ENCODE assay signal across 7 mouse cellular contexts in genomic region chr11:116532262-116532809, GRCm38 (mm10). TPM values are rescaled to one million over a fixed set of nuclear protein-coding genes. Genes with fewer than 3 reads are reported as not detected.
DNase-seq lines count a peak whose midpoint lies in the region; ATAC-seq and TF ChIP-seq lines count a peak whose summit lies in the region.

No protein-coding gene starts in this region.

- no peak for TF ChIP-seq CTCF in G1E (IDR thresholded peaks at IDR 0.05; ENCODE audit: low read depth, low read length)

- under 1% methylated on average over 30 of the region's 30 CpGs for WGBS in heart, embryonic 14.5 days
- under 1% methylated on average over 30 of the region's 30 CpGs for WGBS in limb, embryonic 10.5 days
- 0% methylated on average over 30 of the region's 30 CpGs for WGBS in midbrain, embryonic 12.5 days

- no peak overlapping the region for H3K27ac ChIP-seq in heart, embryonic 14.5 days (replicated peaks in 1 of 2; ENCODE audit: control insufficient read depth in 1 of 2, insufficient read depth in 1 of 2, low read depth in 2 of 2, low read length in 2 of 2)
- peak overlapping the region; percentile 65 for H3K27ac ChIP-seq in limb, embryonic 10.5 days
- no peak overlapping the region for H3K27ac ChIP-seq in midbrain, embryonic 12.5 days (replicated peaks)

- intact Hi-C loops in left cerebral cortex, postnatal 14 days (cut with DNase I) = loop anchor here (5.0 kb wide), 1 partner anchor 40 kb away; the partner anchor contains the start of gene Prpsap1

- H3K9ac ChIP-seq in heart, embryonic 14.5 days (ENCODE audit: low read length) = peak overlapping the region; percentile 69
- H3K9ac ChIP-seq in midbrain, embryonic 12.5 days (replicated peaks) = peak overlapping the region; percentile 54

- peak; percentile 61 for ATAC-seq in G1E (ENCODE audit: extremely low read depth, insufficient number of reproducible peaks, low FRiP score, poor library complexity, severe bottlenecking)
- ATAC-seq in heart, embryonic 14.5 days (ENCODE audit: insufficient number of reproducible peaks, insufficient read depth, low FRiP score, low read depth) = 0 out of 2 replicates have a peak, but pooled peaks have one; percentile 1
- no peak for ATAC-seq in midbrain, embryonic 12.5 days (ENCODE audit: low FRiP score, low read depth)

- peak overlapping the region; percentile 98 for H3K4me2 ChIP-seq in heart, embryonic 14.5 days (ENCODE audit: low read length)
- peak overlapping the region; percentile 87 for H3K4me2 ChIP-seq in midbrain, embryonic 12.5 days (replicated peaks)

- peak overlapping the region; percentile 79 for H3K4me3 ChIP-seq in G1E (ENCODE audit: low read depth, low read length)
- peak overlapping the region; percentile 48 to 50 for H3K4me3 ChIP-seq in heart, embryonic 14.5 days (ENCODE audit: control insufficient read depth in 1 of 2, insufficient read depth in 1 of 2, low read depth in 1 of 2, low read length in 2 of 2)
- H3K4me3 ChIP-seq in limb, embryonic 10.5 days = peak overlapping the region; percentile 68
- H3K4me3 ChIP-seq in midbrain, embryonic 12.5 days = peak overlapping the region; percentile 49

- H3K27me3 ChIP-seq in G1E (ENCODE audit: insufficient read depth, low read length) = peaks cover 11% of the 10 kb centered on the region; the same call in 1 of the 2 replicates
- H3K27me3 ChIP-seq in heart, embryonic 14.5 days (ENCODE audit: control insufficient read depth, insufficient read depth, low read length) = peaks cover 35% of the 10 kb centered on the region
- H3K27me3 ChIP-seq in limb, embryonic 10.5 days (ENCODE audit: low read depth, poor library complexity, severe bottlenecking) = peaks cover 88% of the 10 kb centered on the region
- H3K27me3 ChIP-seq in midbrain, embryonic 12.5 days = peaks cover 68% of the 10 kb centered on the region

- peak; percentile 66 for DNase-seq in G1E (ENCODE audit: low spot score)
- DNase-seq in c-Kit-positive CD71-positive TER-119-negative erythroid progenitor cells, embryonic 14.5 days (ENCODE audit: low read depth) = peak; percentile 63
- DNase-seq in limb, embryonic 10.5 days (ENCODE audit: low spot score) = peak; percentile 71
- peak; percentile 51 for DNase-seq in urinary bladder, adult 2 months (ENCODE audit: low spot score)
- DNase-seq in left cerebral cortex, postnatal 14 days (ENCODE audit: low spot score in 2 of 2) = no peak

- H3K9me3 ChIP-seq in G1E (replicated peaks) = no peaks in the 10 kb centered on the region
- no peaks in the 10 kb centered on the region for H3K9me3 ChIP-seq in heart, embryonic 14.5 days (ENCODE audit: control insufficient read depth, low read length)
- H3K9me3 ChIP-seq in limb, embryonic 10.5 days (replicated peaks) = no peaks in the 10 kb centered on the region
- H3K9me3 ChIP-seq in midbrain, embryonic 12.5 days = no peaks in the 10 kb centered on the region

- peaks cover 38% of the 10 kb centered on the region for H3K36me3 ChIP-seq in G1E (replicated peaks)
- 0 out of 2 replicates have a peak, but pooled peaks cover 2% of the 10 kb centered on the region for H3K36me3 ChIP-seq in heart, embryonic 14.5 days (ENCODE audit: control insufficient read depth, insufficient read depth, low read length)
- H3K36me3 ChIP-seq in limb, embryonic 10.5 days = peaks cover 6% of the 10 kb centered on the region
- H3K36me3 ChIP-seq in midbrain, embryonic 12.5 days = peaks cover 3% of the 10 kb centered on the region

- H3K4me1 ChIP-seq in G1E (ENCODE audit: insufficient read depth, low read depth, low read length) = peaks cover 79% of the 10 kb centered on the region
- peaks cover 22 to 38% of the 10 kb centered on the region in 2 experiments for H3K4me1 ChIP-seq in heart, embryonic 14.5 days (ENCODE audit: control insufficient read depth in 2 of 2, insufficient read depth in 2 of 2, low read length in 2 of 2)
- peaks cover 50% of the 10 kb centered on the region for H3K4me1 ChIP-seq in limb, embryonic 10.5 days
- peaks cover 41% of the 10 kb centered on the region for H3K4me1 ChIP-seq in midbrain, embryonic 12.5 days

RNA-seq across cellular contexts. Expression of gene Sphk1, which starts 1.6 kb away (rescaled TPM):
- total RNA-seq in G1E (2014; fragmentation: Nextera tagmentation) = 1.5 and 2.3 TPM in 2 replicates
- 22.1 and 30.6 TPM in 2 replicates for total RNA-seq in G1E (2017)
- 16.7 and 17.1 TPM in 2 replicates for polyA plus RNA-seq in G1E (2012)
- 2.3 and 2.5 TPM in 2 replicates for polyA plus RNA-seq in heart, embryonic 14.5 days (2014; fragmentation: Nextera tagmentation; extraction: Ambion mirVana)
- 0.30 and 0.54 TPM in 2 replicates for polyA plus RNA-seq in limb, embryonic 10.5 days (2016; fragmentation: Nextera tagmentation; extraction: Ambion mirVana)
- 4.6 and 7.1 TPM in 2 replicates for polyA plus RNA-seq in midbrain, embryonic 12.5 days (2016; fragmentation: Nextera tagmentation; extraction: Ambion mirVana)
- 18.2 and 21.8 TPM in 2 replicates for polyA plus RNA-seq in urinary bladder, adult 2 months (2012; rRNA removed)
- total RNA-seq in left cerebral cortex, postnatal 14 days (2021) = 1 to 10 TPM; 4.7 to 5.9 TPM

RNA-seq across cellular contexts. Expression of gene Prpsap1, which starts 38.3 kb away (rescaled TPM):
- total RNA-seq in G1E (2014; fragmentation: Nextera tagmentation) (53.7 and 56.6 TPM in 2 replicates), G1E (2017) (33.3 and 42.2 TPM in 2 replicates)
- 53.9 and 69.4 TPM in 2 replicates for polyA plus RNA-seq in G1E (2012)
- polyA plus RNA-seq in heart, embryonic 14.5 days (2014; fragmentation: Nextera tagmentation; extraction: Ambion mirVana) = 89.8 and 93.4 TPM in 2 replicates
- 203 and 209 TPM in 2 replicates for polyA plus RNA-seq in limb, embryonic 10.5 days (2016; fragmentation: Nextera tagmentation; extraction: Ambion mirVana)
- polyA plus RNA-seq in midbrain, embryonic 12.5 days (2016; fragmentation: Nextera tagmentation; extraction: Ambion mirVana) = 175 and 183 TPM in 2 replicates
- polyA plus RNA-seq in urinary bladder, adult 2 months (2012; rRNA removed) = 154 and 165 TPM in 2 replicates
- 10 to 100 TPM; 70.6 to 82.9 TPM for total RNA-seq in left cerebral cortex, postnatal 14 days (2021)

RNA-seq across cellular contexts. Expression of gene Ube2o, which starts 48.9 kb away (rescaled TPM):
- total RNA-seq in G1E (2014; fragmentation: Nextera tagmentation) (9.2 and 41.7 TPM in 2 replicates), G1E (2017) (6.2 and 6.3 TPM in 2 replicates)
- 17.9 and 20.1 TPM in 2 replicates for polyA plus RNA-seq in G1E (2012)
- 14.4 and 17.1 TPM in 2 replicates for polyA plus RNA-seq in heart, embryonic 14.5 days (2014; fragmentation: Nextera tagmentation; extraction: Ambion mirVana)
- 12.7 and 16.4 TPM in 2 replicates for polyA plus RNA-seq in limb, embryonic 10.5 days (2016; fragmentation: Nextera tagmentation; extraction: Ambion mirVana)
- polyA plus RNA-seq in midbrain, embryonic 12.5 days (2016; fragmentation: Nextera tagmentation; extraction: Ambion mirVana) = 17.9 and 19.0 TPM in 2 replicates
- polyA plus RNA-seq in urinary bladder, adult 2 months (2012; rRNA removed) = 18.7 and 22.4 TPM in 2 replicates
- 100 to 1,000 TPM; 134 to 139 TPM for total RNA-seq in left cerebral cortex, postnatal 14 days (2021)

RNA-seq across cellular contexts. Expression of gene Aanat, which starts 53.9 kb away (rescaled TPM):
- not detected in 2 replicates for total RNA-seq in G1E (2014; fragmentation: Nextera tagmentation)
- total RNA-seq in G1E (2017) = not detected in 2 replicates
- polyA plus RNA-seq in G1E (2012) = not detected in 2 replicates
- 0.28 TPM in 1 of 2 replicates, not detected in the other for polyA plus RNA-seq in heart, embryonic 14.5 days (2014; fragmentation: Nextera tagmentation; extraction: Ambion mirVana)
- polyA plus RNA-seq in limb, embryonic 10.5 days (2016; fragmentation: Nextera tagmentation; extraction: Ambion mirVana) = not detected in 2 replicates
- polyA plus RNA-seq in midbrain, embryonic 12.5 days (2016; fragmentation: Nextera tagmentation; extraction: Ambion mirVana) = 0.18 and 0.41 TPM in 2 replicates
- polyA plus RNA-seq in urinary bladder, adult 2 months (2012; rRNA removed) = 0.07 TPM in 1 of 2 replicates, not detected in the other
- under 1 TPM; 0.34 to 0.35 TPM for total RNA-seq in left cerebral cortex, postnatal 14 days (2021)

Comparison
In these comparisons a context has a peak if more than half of its experiments do, and no peak if none do; other contexts are left out.
1. DNase-seq: peak in G1E (single experiment), c-Kit-positive CD71-positive TER-119-negative erythroid progenitor cells, embryonic 14.5 days (single experiment), limb, embryonic 10.5 days (single experiment) and urinary bladder, adult 2 months (single experiment); none in left cerebral cortex, postnatal 14 days (0 of 2).
2. Peak in every context shown above with its lines, with median percentiles within 50 percentile points of each other: H3K4me3 ChIP-seq.